Mouse (Mus musculus): ENCODE results near the gene Dlgap1.
"Not testable (repeated sequence)": the region's sequence is repeated elsewhere in the genome, so short reads cannot be mapped to it uniquely, and the experiment has no call there.

Gene Dlgap1

DNA sequence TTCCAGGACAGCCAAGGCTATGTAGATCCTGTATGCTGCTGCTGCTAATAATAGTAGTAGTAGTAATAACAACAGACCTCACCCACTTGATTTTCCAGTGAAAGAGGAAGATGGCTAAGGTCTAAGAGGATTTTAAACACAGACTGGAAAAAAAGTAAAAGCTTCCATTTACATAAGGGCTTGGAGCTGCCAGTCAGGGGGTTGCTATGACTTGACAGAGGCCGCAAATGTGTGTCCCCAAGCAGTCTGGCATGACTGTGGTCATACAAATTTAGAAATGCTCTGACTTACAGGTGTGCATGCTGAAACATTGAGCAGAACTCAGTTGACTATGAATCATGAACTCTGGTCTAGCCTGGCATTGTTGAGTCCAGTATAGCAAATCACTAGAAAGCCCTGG lies 839.0 kb downstream of the Dlgap1 start:
- DNase-seq (ENCODE audit: low read depth) = no peak

DNA sequence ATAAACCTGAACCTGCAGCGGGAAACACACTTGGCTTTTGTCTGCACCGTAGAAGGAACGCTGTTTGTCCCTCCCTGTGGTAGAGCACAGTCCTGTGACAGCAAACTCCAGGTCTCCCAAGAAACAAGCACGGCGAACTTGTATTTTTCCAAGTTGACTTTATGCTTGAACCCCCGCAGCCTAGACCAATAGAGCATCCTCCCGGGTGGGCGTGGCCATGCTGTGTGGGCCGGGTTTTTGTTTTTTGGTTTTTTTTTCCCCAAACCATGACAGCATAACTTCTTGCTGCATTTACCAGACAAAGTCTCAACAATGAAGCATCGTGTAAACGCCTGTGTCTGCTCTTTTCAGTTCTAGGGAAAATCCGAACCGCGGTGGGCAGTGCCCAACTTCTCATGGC lies 840.0 kb downstream of the Dlgap1 start:
- DNase-seq (ENCODE audit: low read depth) = no peak

- no peak for DNase-seq (ENCODE audit: low read depth)
Observed at GRCm38 (mm10) chr17:70809776-70810175, 840.9 kb downstream of the Dlgap1 start.

DNA sequence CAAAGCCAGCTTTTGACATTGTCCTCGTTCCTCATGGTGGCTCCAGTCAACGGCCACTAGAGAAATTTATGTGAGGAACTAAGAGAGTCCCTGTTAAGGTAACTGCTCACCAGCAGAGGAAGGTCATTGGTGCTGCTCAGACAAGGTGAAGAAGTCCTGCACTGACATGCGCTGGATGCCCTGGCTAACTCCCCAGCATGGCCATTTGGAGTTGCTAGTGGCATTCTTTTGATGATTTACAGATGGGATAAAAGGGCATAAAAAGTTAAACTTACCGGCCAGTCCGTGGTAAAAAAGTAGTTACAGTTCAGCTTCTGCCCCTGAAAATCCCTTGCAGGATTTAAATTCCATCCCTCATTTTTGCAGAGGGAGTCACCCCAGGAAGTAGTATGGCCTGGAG lies 841.9 kb downstream of the Dlgap1 start:
- DNase-seq (ENCODE audit: low read depth) = no peak

GRCm38 (mm10) chr17:70815001-70815400 lies 846.1 kb downstream of the Dlgap1 start:
- no peak for DNase-seq (ENCODE audit: low read depth)

GRCm38 (mm10) chr17:70817862-70818451 lies 849.1 kb downstream of the Dlgap1 start:
- no peak for DNase-seq (ENCODE audit: low read depth)

GRCm38 (mm10) chr17:70823083-70823482 lies 854.2 kb downstream of the Dlgap1 start:
- no peak for DNase-seq (ENCODE audit: low read depth)

- DNase-seq (ENCODE audit: low read depth) = no peak
Observed at GRCm38 (mm10) chr17:70826227-70826626, 857.4 kb downstream of the Dlgap1 start.

- DNase-seq (ENCODE audit: low read depth) = not testable (repeated sequence)
Observed at GRCm38 (mm10) chr17:70827463-70828179, 858.7 kb downstream of the Dlgap1 start.

DNA sequence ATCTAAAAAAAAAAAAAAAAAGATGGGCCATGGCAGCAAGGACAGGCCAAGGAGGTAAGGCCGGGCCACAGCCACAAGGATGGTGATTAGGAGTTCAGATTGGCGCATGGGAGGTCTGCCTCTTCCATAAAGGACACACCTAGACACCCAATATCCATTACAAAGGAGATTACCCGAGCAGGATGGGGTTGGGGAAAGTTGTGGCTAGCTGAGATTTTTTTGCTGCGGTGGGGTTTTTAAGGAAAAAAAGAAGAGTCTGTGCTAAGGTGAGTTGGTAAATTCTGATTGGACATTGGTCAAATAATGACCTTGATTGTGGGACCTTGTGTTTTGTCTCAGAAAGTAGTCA lies 859.3 kb downstream of the Dlgap1 start:
- DNase-seq (ENCODE audit: low read depth) = no peak

DNA sequence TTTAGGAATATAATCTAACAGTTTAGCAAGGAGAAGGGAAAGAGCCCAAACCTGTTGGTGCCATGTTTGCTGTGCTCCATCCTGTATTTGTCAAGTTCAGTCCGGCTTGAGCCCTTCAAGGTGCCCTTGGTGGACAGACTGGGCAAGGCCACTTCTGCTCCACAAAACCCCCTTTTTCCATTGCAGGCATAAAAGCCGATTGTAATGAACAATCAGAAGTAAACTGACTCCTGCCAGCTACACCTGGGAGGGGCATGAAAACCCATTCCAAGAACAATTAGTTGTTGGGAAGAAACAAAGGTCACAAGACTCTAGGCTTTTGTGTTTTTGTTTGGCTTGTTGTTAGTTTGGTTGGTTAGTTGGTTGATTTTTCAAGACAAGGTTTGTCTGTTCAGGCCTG lies 859.7 kb downstream of the Dlgap1 start:
- DNase-seq (ENCODE audit: low read depth) = no peak

GRCm38 (mm10) chr17:70829217-70829616 lies 860.3 kb downstream of the Dlgap1 start:
- peak; percentile 46 for DNase-seq (ENCODE audit: low read depth)

- DNase-seq (ENCODE audit: low read depth) = no peak
Observed at GRCm38 (mm10) chr17:70829943-70830715, 861.3 kb downstream of the Dlgap1 start.

DNA sequence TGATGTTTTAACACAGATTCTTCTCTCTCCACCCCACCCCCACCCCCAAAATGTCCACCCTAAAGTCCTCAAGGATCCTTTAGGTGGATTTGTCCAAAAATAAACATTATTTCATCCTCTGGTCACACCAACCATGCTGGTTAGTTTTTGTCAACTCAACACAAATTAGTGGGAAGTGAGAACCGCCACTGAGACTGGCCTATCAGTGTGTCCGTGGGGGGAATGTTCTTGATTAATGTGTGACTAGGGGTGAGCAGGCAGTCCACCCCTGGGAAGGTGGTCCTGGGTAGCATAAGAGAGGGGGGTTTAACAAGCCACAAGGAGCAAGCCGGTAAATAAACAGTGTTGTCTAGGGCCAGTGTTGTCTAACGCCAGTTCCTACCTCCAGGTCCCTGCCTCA lies 862.7 kb downstream of the Dlgap1 start:
- no peak for DNase-seq (ENCODE audit: low read depth)

DNA sequence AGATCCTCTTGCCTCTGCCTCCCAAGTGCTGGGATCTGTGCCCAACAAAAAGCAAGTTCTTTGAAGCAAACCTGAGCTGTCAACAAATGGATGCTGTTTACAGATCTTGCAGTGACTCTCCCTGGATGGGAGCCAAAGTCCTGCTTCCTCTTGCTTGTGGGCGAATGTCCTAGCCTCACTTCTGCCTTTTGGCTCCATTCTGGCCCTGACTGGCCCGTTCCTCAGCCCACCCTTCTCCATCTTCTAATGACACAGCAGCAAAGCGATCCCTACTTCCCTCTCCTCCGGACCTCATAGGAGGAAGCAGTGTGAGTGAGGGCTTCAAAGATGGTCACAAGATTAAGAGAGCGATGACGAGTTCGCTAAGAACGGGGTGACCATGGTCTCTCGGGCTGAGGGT lies 863.7 kb downstream of the Dlgap1 start:
- no peak for DNase-seq (ENCODE audit: low read depth)

DNA sequence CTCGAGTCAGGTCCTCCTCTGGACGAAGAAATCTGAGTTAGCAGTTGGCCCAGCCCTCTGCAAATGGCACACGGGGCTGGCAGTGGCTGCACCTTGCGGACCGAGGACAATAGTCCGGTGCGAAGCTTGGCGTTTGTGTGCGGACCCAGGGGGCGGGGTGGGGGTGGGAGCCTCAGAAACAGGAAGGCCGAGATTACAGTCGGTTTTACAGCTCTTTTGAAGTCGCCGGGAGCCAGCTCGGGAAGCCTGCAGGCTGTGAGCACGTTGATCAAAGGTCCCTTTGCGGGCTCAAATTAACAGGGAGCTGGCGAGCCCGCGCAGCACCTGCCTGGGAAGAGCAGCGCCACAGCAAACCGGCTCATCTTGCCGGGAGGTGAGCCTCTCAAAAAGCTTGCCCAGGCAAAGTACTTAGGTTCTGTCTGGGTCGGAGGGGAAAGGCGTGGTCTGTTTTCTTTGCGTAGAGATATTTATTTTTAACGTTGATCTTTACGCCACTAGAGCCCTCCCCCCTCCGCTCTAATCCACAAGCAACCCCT lies 865.6 kb downstream of the Dlgap1 start:
- no peak for DNase-seq (ENCODE audit: low read depth)

- no peak for DNase-seq (ENCODE audit: low read depth)
Observed at GRCm38 (mm10) chr17:70835071-70835790, 866.4 kb downstream of the Dlgap1 start.

DNA sequence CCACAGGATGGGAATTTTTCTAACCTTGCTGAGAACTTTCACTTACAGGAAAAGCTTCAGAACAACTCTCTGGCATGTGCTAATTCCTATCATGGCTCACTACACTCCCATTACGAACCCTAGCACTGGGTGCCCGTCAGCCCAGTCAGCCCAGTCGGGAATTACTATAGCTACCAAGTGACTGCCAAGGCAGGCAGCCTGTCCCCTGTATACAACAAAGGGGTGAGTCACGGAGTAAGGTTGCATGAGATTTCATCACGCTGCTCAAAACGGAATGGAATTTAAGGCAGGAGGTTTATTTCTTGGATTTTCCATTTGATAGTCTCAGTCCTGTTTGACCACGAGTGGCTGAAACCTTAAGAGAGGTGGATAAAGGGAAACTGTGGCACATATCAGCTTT lies 867.9 kb downstream of the Dlgap1 start:
- peak; percentile 91 for DNase-seq (ENCODE audit: low read depth)

- not testable (repeated sequence) for DNase-seq (ENCODE audit: low read depth)
Observed at GRCm38 (mm10) chr17:70837474-70837873, 868.6 kb downstream of the Dlgap1 start.

DNA sequence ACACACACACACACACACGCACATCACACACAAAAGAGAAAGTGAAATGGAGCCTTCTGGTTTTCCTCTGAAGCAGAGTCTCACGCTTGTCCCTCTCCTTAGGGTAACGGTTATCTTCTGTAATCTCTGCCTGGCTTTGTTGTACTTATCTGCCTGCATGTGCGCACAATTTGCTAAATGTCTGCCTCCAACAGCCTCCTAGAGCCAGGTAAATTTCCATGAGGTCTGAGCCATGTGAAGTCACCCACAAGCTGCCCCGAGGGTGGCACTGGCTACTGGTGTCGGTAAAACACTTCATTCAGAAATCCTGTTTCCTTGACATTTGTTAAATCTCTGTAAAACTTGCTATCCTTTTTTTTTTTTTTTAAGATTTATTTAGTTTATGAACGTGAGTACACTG lies 869.2 kb downstream of the Dlgap1 start:
- DNase-seq (ENCODE audit: low read depth) = no peak

- DNase-seq (ENCODE audit: low read depth) = peak; percentile 56
Observed at GRCm38 (mm10) chr17:70838533-70838932, 869.7 kb downstream of the Dlgap1 start.

DNA sequence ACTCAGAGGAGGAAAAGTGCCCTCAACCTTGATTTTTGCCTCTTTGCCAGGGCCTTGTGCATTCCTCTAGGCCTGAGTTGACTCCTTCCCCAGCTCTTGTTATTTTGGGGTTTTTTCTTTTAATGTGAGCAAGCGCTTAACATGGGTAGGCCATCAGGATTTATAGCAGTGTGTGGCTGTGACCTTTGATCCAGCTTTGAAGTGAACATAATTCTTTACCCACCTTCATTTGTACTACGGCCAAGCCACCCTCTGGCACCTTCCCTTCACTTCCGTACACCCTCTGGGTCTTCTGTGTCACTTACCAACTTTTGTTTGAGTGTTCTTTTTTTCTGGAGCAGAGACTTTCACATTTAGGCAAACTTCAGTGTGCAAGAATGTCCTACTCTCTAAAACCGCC lies 874.4 kb downstream of the Dlgap1 start:
- no peak for DNase-seq (ENCODE audit: low read depth)

Data from NIH3T3 (cell line).